In genomic region chr15:3618311-3618710, GRCm38 (mm10) we compare ENCODE assay signal across 23 mouse cellular contexts. TPM values are rescaled to one million over a fixed set of nuclear protein-coding genes. Genes with fewer than 3 reads are reported as not detected.
DNase-seq lines count a peak whose midpoint lies in the region; ATAC-seq and TF ChIP-seq lines count a peak whose summit lies in the region.
"Had no signal": no experiment of that assay in that cellular context is flagged by ENCODE, and none has a peak within 500 bp of the region (broad histone marks: within the 10 kb centered on the region; RNA-seq: fewer than 3 reads in every experiment).

No protein-coding gene starts in this region.

- WGBS in kidney, adult 2 months: 72% methylated on average over 3 of the region's 3 CpGs
- WGBS in kidney, embryonic 14.5 days: 96% methylated on average over 3 of the region's 3 CpGs
- 25% methylated on average over 3 of the region's 3 CpGs for WGBS in liver, adult 2 months
- 85% methylated on average over 3 of the region's 3 CpGs for WGBS in liver, embryonic 11.5 days

- DNase-seq in adrenal gland, adult 2 months: peak; percentile 15
- DNase-seq in adrenal gland, adult 18-20 months (ENCODE audit: low spot score in 2 of 2): no peak
- DNase-seq in kidney, adult 2 months: peak; percentile 69
- DNase-seq in liver, adult 2 months (ENCODE audit: extremely low read depth, low read depth, low spot score): peak; percentile 96
- DNase-seq in liver, embryonic 11.5 days (ENCODE audit: low spot score): no peak
- no peak for DNase-seq in urinary bladder, postnatal 14 days (ENCODE audit: low spot score)
- DNase-seq: B cell, adult 2 months; cerebellum, adult 11 months; cerebellum, adult 8-10 months; cerebellum, postnatal 14 days; embryo, embryonic 11 days; gastrocnemius, adult 2 months; gastrocnemius, postnatal 25 days had no signal

- no peak for TF ChIP-seq CTCF in kidney, adult 2 months (conservative IDR thresholded peaks at IDR 0.05; ENCODE audit: insufficient read depth, insufficient read length, low read depth, low read length)
- TF ChIP-seq CTCF in liver, adult 2 months (IDR thresholded peaks at IDR 0.05; ENCODE audit: low read depth, low read length): no peak

- no peak for ATAC-seq in kidney, embryonic 14.5 days (ENCODE audit: low FRiP score, low TSS enrichment)
- ATAC-seq in liver, embryonic 11.5 days (replicated peaks; ENCODE audit: low FRiP score): no peak
- ATAC-seq: CD4-positive, CD25-positive, alpha-beta regulatory T cell, adult 4 months; forebrain, embryonic 14.5 days had no signal

- H3K4me1 ChIP-seq in kidney, adult 2 months (ENCODE audit: control insufficient read depth, insufficient read depth, low read length): no peaks in the 10 kb centered on the region
- no peaks in the 10 kb centered on the region for H3K4me1 ChIP-seq in kidney, embryonic 14.5 days (ENCODE audit: control insufficient read depth, insufficient read depth, low read length)
- H3K4me1 ChIP-seq in liver, adult 2 months (ENCODE audit: control insufficient read depth, insufficient read depth, low read length): peaks cover 18% of the 10 kb centered on the region; the same call in 1 of the 2 replicates
- no peaks in the 10 kb centered on the region for H3K4me1 ChIP-seq in liver, embryonic 11.5 days (replicated peaks; ENCODE audit: control insufficient read depth, insufficient read depth, low read length)
- H3K4me1 ChIP-seq: embryonic facial prominence, embryonic 15.5 days; forebrain, embryonic 10.5 days; heart, embryonic 12.5 days; hindbrain, embryonic 10.5 days; hindbrain, embryonic 15.5 days had no signal

- no peak overlapping the region for H3K4me2 ChIP-seq in kidney, embryonic 14.5 days (replicated peaks; ENCODE audit: low read depth, low read length)
- no peak overlapping the region for H3K4me2 ChIP-seq in liver, embryonic 11.5 days
- H3K4me2 ChIP-seq: embryonic facial prominence, embryonic 15.5 days; heart, embryonic 12.5 days; hindbrain, embryonic 15.5 days had no signal

- H3K9me3 ChIP-seq in kidney, embryonic 14.5 days (ENCODE audit: control insufficient read depth, low read length): no peaks in the 10 kb centered on the region
- no peaks in the 10 kb centered on the region for H3K9me3 ChIP-seq in liver, embryonic 11.5 days (ENCODE audit: control insufficient read depth, low read length)
- H3K9me3 ChIP-seq: embryonic facial prominence, embryonic 15.5 days; forebrain, embryonic 10.5 days; heart, embryonic 12.5 days; hindbrain, embryonic 10.5 days; hindbrain, embryonic 15.5 days had no signal

- H3K36me3 ChIP-seq in kidney, adult 2 months (ENCODE audit: control insufficient read depth, insufficient read depth, low read length): no peaks in the 10 kb centered on the region
- no peaks in the 10 kb centered on the region for H3K36me3 ChIP-seq in kidney, embryonic 14.5 days (ENCODE audit: control insufficient read depth, insufficient read depth, low read length)
- H3K36me3 ChIP-seq in liver, adult 2 months (ENCODE audit: control insufficient read depth, insufficient read depth, low read length): no peaks in the 10 kb centered on the region
- no peaks in the 10 kb centered on the region for H3K36me3 ChIP-seq in liver, embryonic 11.5 days (ENCODE audit: control insufficient read depth, insufficient read depth, low read length)
- H3K36me3 ChIP-seq: embryonic facial prominence, embryonic 15.5 days; forebrain, embryonic 10.5 days; heart, embryonic 12.5 days; hindbrain, embryonic 10.5 days; hindbrain, embryonic 15.5 days had no signal

- no peak for TF ChIP-seq POLR2A in kidney, adult 2 months (IDR thresholded peaks at IDR 0.05; ENCODE audit: low read depth, low read length)
- TF ChIP-seq POLR2A in liver, adult 2 months (IDR thresholded peaks at IDR 0.05; ENCODE audit: extremely low read depth, insufficient read depth, low read length): no peak

- no peak overlapping the region for H3K4me3 ChIP-seq in kidney, adult 2 months (ENCODE audit: insufficient read depth, low read depth, low read length)
- H3K4me3 ChIP-seq in kidney, embryonic 14.5 days (ENCODE audit: low read length): no peak overlapping the region
- H3K4me3 ChIP-seq in liver, adult 2 months (ENCODE audit: insufficient read depth, low read depth, low read length): no peak overlapping the region
- H3K4me3 ChIP-seq in liver, embryonic 11.5 days (ENCODE audit: low read depth, low read length): no peak overlapping the region
- H3K4me3 ChIP-seq: embryonic facial prominence, embryonic 15.5 days; erythroblast, embryonic 14.5 days; forebrain, embryonic 10.5 days; gastrocnemius, adult 2 months; heart, embryonic 12.5 days; hindbrain, embryonic 10.5 days; hindbrain, embryonic 15.5 days had no signal

- H3K27me3 ChIP-seq in kidney, adult 2 months (replicated peaks; ENCODE audit: control insufficient read depth, insufficient read depth, low read length): no peaks in the 10 kb centered on the region
- no peaks in the 10 kb centered on the region for H3K27me3 ChIP-seq in kidney, embryonic 14.5 days (ENCODE audit: control insufficient read depth, insufficient read depth, low read length)
- H3K27me3 ChIP-seq in liver, adult 2 months (ENCODE audit: control insufficient read depth, insufficient read depth, low read length): no peaks in the 10 kb centered on the region
- no peaks in the 10 kb centered on the region for H3K27me3 ChIP-seq in liver, embryonic 11.5 days (replicated peaks; ENCODE audit: control insufficient read depth, insufficient read depth, low read length)
- H3K27me3 ChIP-seq: embryonic facial prominence, embryonic 15.5 days; heart, embryonic 12.5 days; hindbrain, embryonic 15.5 days had no signal

- H3K79me2 ChIP-seq in liver, adult 2 months (ENCODE audit: control insufficient read depth, insufficient read depth, low read length): no peaks in the 10 kb centered on the region

- H3K27ac ChIP-seq in kidney, adult 2 months (ENCODE audit: insufficient read depth, low read depth, low read length): 0 out of 2 replicates have a peak overlapping the region, but pooled peaks have one; percentile 38
- H3K27ac ChIP-seq in kidney, embryonic 14.5 days (ENCODE audit: low read depth, low read length): no peak overlapping the region
- H3K27ac ChIP-seq in liver, adult 2 months (replicated peaks; ENCODE audit: insufficient read depth, low read depth, low read length): peak overlapping the region; percentile 80
- H3K27ac ChIP-seq in liver, embryonic 11.5 days (ENCODE audit: low read depth, low read length): no peak overlapping the region
- H3K27ac ChIP-seq: embryonic facial prominence, embryonic 15.5 days; forebrain, embryonic 10.5 days; gastrocnemius, adult 2 months; hindbrain, embryonic 10.5 days; hindbrain, embryonic 15.5 days had no signal

- no peak overlapping the region for H3K9ac ChIP-seq in kidney, embryonic 14.5 days (ENCODE audit: low read depth, low read length)
- no peak overlapping the region for H3K9ac ChIP-seq in liver, adult 2 months (ENCODE audit: low read depth, low read length)
- no peak overlapping the region for H3K9ac ChIP-seq in liver, embryonic 11.5 days (ENCODE audit: low read depth, low read length)
- H3K9ac ChIP-seq: embryonic facial prominence, embryonic 15.5 days; heart, embryonic 12.5 days; hindbrain, embryonic 15.5 days had no signal

RNA-seq across cellular contexts. Expression of gene Ghr, which starts 35.0 kb away (rescaled TPM):
- 100 to 1,000 TPM; 175 to 214 TPM for total RNA-seq in adrenal gland, adult 2 months (2021)
- 17.5 and 32.5 TPM in 2 replicates for polyA plus RNA-seq in adrenal gland, adult 2 months (2012; rRNA removed)
- 100 to 1,000 TPM in 1 of 2 experiments, 10 to 100 TPM in 1; 97.1 to 253 TPM for total RNA-seq in adrenal gland, adult 18-20 months (2021)
- 147 and 188 TPM in 2 replicates for polyA plus RNA-seq in kidney, adult 2 months (2012; rRNA removed)
- polyA plus RNA-seq in kidney, embryonic 14.5 days (2014; fragmentation: Nextera tagmentation; extraction: Ambion mirVana): 49.0 and 81.9 TPM in 2 replicates
- total RNA-seq in liver, adult 2 months (2014; rRNA removed): 406 and 423 TPM in 2 replicates
- 141 and 142 TPM in 2 replicates for polyA plus RNA-seq in liver, adult 2 months (2012; rRNA removed)
- 38.2 and 41.4 TPM in 2 replicates for polyA plus RNA-seq in liver, embryonic 11.5 days (2014; fragmentation: Nextera tagmentation; extraction: Ambion mirVana)
- total RNA-seq: MEL had no signal
- polyA plus RNA-seq: CD4-positive, CD25-positive, alpha-beta regulatory T cell, adult 4 months; erythroblast, embryonic 14.5 days had no signal

Comparison
In these comparisons a context has a peak if more than half of its experiments do, and no peak if none do; other contexts are left out.
1. DNase-seq: peak in adrenal gland, adult 2 months (single experiment), kidney, adult 2 months (single experiment) and liver, adult 2 months (single experiment); none in adrenal gland, adult 18-20 months (0 of 2), liver, embryonic 11.5 days (single experiment) and urinary bladder, postnatal 14 days (single experiment).
2. H3K27ac ChIP-seq: peak in kidney, adult 2 months (single experiment) and liver, adult 2 months (single experiment); none in kidney, embryonic 14.5 days (single experiment) and liver, embryonic 11.5 days (single experiment).